ENCODE assay signal across 9 mouse cellular contexts in genomic region chr10:41936100-41936499, GRCm38 (mm10).
DNase-seq lines count a peak whose midpoint lies in the region; ATAC-seq and TF ChIP-seq lines count a peak whose summit lies in the region.
"Had no signal": no experiment of that assay in that cellular context is flagged by ENCODE, and none has a peak within 500 bp of the region (broad histone marks: within the 10 kb centered on the region; RNA-seq: fewer than 3 reads in every experiment).

No protein-coding gene starts in this region.

- no peak overlapping the region for H3K9ac ChIP-seq in kidney, embryonic 15.5 days
- H3K9ac ChIP-seq in stomach, postnatal 0 days (ENCODE audit: low read length), result no peak overlapping the region

- 47% methylated on average over 4 of the region's 4 CpGs for WGBS in kidney, embryonic 15.5 days
- 70% methylated on average over 4 of the region's 4 CpGs for WGBS in heart, embryonic 10.5 days
- WGBS in stomach, postnatal 0 days, result 35% methylated on average over 4 of the region's 4 CpGs

- no peaks in the 10 kb centered on the region for H3K9me3 ChIP-seq in kidney, embryonic 15.5 days (replicated peaks)
- H3K9me3 ChIP-seq in heart, embryonic 10.5 days, result no peaks in the 10 kb centered on the region
- no peaks in the 10 kb centered on the region for H3K9me3 ChIP-seq in stomach, postnatal 0 days (ENCODE audit: control insufficient read depth, low read length)

- ATAC-seq in kidney, embryonic 15.5 days (replicated peaks; ENCODE audit: low FRiP score), result no peak
- no peak for ATAC-seq in stomach, postnatal 0 days (ENCODE audit: low FRiP score, low TSS enrichment)

- H3K27me3 ChIP-seq in kidney, embryonic 15.5 days, result no peaks in the 10 kb centered on the region
- no peaks in the 10 kb centered on the region for H3K27me3 ChIP-seq in heart, embryonic 10.5 days (ENCODE audit: insufficient read depth, poor library complexity, severe bottlenecking)
- no peaks in the 10 kb centered on the region for H3K27me3 ChIP-seq in stomach, postnatal 0 days (ENCODE audit: control insufficient read depth, insufficient read depth, low read length)

- TF ChIP-seq EP300 in stomach, postnatal 0 days (optimal IDR thresholded peaks at IDR 0.05), result no peak

- H3K4me2 ChIP-seq in kidney, embryonic 15.5 days, result no peak overlapping the region
- no peak overlapping the region for H3K4me2 ChIP-seq in stomach, postnatal 0 days (replicated peaks; ENCODE audit: low read depth)

- no peak for DNase-seq in kidney, adult 18-20 months
- peak; percentile 57 for DNase-seq in cerebellum, adult 9-10 months
- DNase-seq in heart, embryonic 10.5 days (ENCODE audit: low spot score), result no peak
- peak; percentile 47 to 51 for DNase-seq in layer of hippocampus, postnatal 14 days (ENCODE audit: low spot score in 2 of 2)
- DNase-seq in yolk sac, embryonic 10.5 days (ENCODE audit: low spot score), result no peak
- no peak for DNase-seq in stomach, postnatal 0 days (ENCODE audit: low spot score)
- no peak for DNase-seq in liver

- H3K36me3 ChIP-seq in kidney, embryonic 15.5 days, result no peaks in the 10 kb centered on the region
- 0 out of 2 replicates have a peak, but pooled peaks cover 3% of the 10 kb centered on the region for H3K36me3 ChIP-seq in heart, embryonic 10.5 days
- no peaks in the 10 kb centered on the region for H3K36me3 ChIP-seq in stomach, postnatal 0 days (ENCODE audit: control insufficient read depth, insufficient read depth, low read length)

- peak overlapping the region; percentile 93 for H3K27ac ChIP-seq in kidney, embryonic 15.5 days
- peak overlapping the region; percentile 37; the same call in 1 of the 2 replicates for H3K27ac ChIP-seq in heart, embryonic 10.5 days
- no peak overlapping the region for H3K27ac ChIP-seq in stomach, postnatal 0 days (replicated peaks)

- H3K4me3 ChIP-seq in kidney, embryonic 15.5 days (replicated peaks), result no peak overlapping the region
- no peak overlapping the region for H3K4me3 ChIP-seq in heart, embryonic 10.5 days
- no peak overlapping the region for H3K4me3 ChIP-seq in stomach, postnatal 0 days (ENCODE audit: low read depth, low read length)
- H3K4me3 ChIP-seq: megakaryocyte, embryonic 14.5 days had no signal

- H3K4me1 ChIP-seq in kidney, embryonic 15.5 days, result peaks cover 51% of the 10 kb centered on the region
- peaks cover 45% of the 10 kb centered on the region for H3K4me1 ChIP-seq in heart, embryonic 10.5 days
- peaks cover 6% of the 10 kb centered on the region for H3K4me1 ChIP-seq in stomach, postnatal 0 days (replicated peaks; ENCODE audit: control insufficient read depth, insufficient read depth)

- TF ChIP-seq CTCF in stomach, postnatal 0 days (IDR thresholded peaks at IDR 0.05; ENCODE audit: low read depth), result no peak

Comparison
In these comparisons a context has a peak if more than half of its experiments do, and no peak if none do; other contexts are left out.
1. DNase-seq: peak in cerebellum, adult 9-10 months (single experiment) and layer of hippocampus, postnatal 14 days (2 of 2); none in kidney, adult 18-20 months (single experiment), heart, embryonic 10.5 days (single experiment), yolk sac, embryonic 10.5 days (single experiment), stomach, postnatal 0 days (single experiment) and liver (single experiment).